Mouse (Mus musculus) spleen, postnatal 10 days (tissue): ENCODE data around the gene Aff2.

ENCODE experiments used
- DNase-seq, 2 experiments: peaks; one replicate each; pipeline ENCODE4 v3.0.0; 2021 to 2022; ENCODE audit warnings: low spot score in 2 of 2

Gene Aff2

DNA sequence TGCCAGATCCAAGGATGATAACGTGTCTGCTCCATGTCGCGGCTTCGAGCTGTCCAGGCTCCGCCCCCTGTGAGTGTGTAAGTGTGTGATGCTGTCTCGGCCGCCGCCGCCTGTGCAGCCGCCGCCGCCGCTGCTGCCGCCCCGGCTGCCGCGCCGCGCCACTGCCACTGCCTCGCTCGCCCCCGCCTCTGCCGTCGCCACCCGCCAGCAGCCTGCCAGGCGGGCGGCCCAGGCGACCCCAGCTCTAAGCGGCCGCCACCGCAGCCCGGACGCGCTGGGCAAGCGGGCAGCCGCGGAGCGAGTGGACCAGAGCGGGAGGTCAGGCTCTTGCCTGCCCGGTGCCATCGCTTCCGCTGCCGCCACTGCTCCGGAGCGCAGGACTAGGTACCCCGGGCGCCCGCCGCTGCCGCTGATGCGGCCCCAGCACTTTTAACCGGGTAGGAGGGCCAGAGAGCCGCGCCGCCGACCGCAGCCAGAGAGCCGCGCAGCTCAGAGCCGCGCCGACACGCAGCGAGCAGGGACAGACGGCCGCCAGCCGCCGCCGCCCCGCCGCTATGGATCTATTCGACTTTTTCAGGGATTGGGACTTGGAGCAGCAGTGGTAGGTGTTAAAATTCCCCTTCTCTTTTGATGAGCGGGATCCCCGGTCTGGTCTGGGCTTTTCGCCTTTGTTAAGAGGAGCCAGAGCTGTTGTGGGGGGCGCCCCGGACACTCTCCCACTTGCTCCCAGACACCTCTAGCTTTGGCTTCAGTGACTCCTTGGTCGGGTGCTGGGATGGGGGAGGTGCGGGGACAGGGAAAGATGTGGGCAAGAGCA is at the start of gene Aff2:
Gene Aff2 (plus strand): TSS at position 57 of the 817 bp plus-strand sequence.
- no peak for DNase-seq

- DNase-seq: no peak
Observed at GRCm38 (mm10) chrX:69337296-69337695, 22.8 kb upstream of the Aff2 start.

DNA sequence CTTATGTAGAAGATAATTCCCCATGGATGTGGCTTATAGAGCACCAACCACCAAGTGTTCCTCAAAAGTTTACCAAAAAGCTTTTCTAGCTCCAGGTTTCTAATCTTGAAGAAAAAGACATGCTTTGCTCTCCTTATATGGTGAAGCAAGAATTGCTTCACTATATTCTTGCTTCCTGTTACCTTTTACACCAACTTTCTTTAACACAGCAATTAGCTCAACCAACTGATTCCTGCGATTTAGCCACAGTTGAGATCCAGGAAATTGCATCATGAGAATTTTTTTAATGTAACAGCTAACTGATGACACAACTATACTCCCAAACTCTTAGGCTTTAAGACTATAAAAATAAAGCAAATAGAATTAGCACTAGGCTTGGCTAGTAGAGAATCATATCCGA is 4.5 kb upstream of the Aff2 start:
- DNase-seq: no peak

- no peak for DNase-seq
Observed at GRCm38 (mm10) chrX:69359360-69359759, 734 bp upstream of the Aff2 start.

- DNase-seq: no peak
Observed at GRCm38 (mm10) chrX:69359885-69360237, 233 bp upstream of the Aff2 start.

DNA sequence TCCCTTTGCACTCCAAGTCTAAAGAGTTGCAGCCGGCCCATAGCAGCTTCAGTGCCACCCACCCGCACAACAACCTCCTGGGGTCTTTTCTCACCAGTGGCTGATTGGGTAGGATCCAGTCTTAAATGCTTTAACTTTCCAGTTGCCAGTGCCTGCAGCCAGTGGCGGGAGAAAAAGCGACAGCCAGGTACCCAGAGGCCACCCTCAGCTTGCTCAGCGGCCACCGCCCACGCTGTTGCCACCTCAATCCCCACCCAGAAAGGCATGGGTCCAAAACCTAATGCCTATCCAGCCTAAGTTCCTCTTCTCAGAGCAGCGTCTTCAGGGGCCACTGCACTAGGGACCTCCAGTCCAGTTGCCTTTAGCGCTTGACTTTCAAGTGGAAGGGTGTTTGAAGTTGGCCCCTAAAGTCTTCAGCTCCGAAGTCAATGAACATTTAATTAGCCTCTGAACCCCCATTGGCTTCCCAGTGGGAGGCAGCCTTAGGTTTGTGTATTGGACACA is 1.0 kb downstream of the Aff2 start:
- DNase-seq: no peak

DNA sequence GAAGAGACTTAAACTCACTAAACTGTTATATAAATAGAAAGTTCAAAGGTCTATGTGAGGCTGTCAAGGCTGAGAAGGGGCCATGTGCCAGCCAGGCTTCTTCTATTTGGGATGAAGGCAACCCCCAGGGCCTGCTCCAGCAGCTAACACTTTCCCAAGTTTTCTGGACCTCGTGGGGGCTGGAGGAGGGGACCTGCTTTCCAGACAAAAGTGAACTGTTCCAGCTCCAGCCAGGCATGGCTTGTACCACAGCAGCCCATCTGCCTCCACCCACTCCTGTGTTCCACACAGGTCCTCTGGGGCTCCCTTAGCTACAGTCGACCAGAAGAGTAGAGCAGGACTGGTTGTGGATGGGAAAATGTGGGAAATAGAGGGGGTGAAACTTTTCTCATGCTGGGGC is 4.1 kb downstream of the Aff2 start:
- no peak for DNase-seq

DNA sequence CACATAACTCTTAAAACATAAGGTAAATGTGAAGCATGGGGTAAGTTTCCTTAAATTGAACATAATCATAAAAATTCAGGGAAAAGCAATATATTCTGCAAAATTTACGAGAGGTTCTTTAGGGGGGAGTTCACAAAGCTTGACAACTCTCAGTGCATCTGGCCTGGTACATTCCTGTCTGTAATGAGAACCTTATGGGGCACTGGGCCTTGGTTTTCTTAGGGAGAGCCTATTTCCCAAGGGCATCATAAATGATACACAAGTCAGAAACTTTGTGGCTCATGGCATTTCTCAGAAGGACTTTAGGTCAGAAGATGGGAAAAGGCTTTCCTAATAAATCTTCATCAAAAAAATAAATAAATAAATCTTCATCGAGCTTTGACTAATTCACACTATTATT is 13.2 kb downstream of the Aff2 start:
- no peak for DNase-seq

DNA sequence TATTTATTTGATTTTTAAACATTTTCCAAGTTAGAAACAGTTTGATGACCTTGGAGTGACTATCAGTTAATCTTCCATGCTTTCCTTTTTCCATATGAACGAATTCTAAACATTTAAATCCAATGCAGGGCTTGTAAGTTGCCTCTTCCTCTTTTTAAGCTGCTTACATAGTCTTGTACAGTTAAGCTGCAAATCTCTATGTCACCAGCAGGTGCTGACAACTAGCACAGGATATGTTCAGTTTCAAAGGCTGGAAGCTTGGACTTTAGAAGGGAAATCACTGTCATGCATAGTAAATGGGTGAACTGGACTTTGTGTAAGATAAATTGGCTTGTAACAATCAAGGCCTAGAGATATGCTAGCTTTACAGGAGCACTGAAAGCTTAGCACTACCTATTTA is 29.6 kb downstream of the Aff2 start:
- no peak for DNase-seq

DNA sequence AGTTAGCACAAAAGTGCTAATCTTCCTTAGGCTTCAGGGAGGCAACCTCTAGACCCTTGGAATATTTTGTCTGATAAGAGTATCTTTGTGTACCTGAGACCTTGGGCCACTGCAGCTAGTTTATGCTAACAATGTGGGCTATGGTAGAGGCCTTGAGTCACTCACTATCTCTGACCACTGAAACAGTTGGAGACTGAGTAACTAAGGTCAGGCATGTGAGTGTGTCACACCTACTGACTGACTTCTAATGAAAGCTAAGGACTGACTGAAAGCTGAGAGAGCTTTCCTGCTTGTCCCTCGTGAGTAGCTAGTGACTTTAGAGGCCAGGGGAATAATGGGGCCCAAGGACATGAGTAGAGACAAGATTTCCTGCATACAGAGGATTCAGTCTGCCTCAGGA is 54.9 kb downstream of the Aff2 start:
- DNase-seq: no peak

GRCm38 (mm10) chrX:69438422-69438821 is 78.3 kb downstream of the Aff2 start:
- no peak for DNase-seq

- no peak for DNase-seq
Observed at GRCm38 (mm10) chrX:69441937-69442336, 81.8 kb downstream of the Aff2 start.

DNA sequence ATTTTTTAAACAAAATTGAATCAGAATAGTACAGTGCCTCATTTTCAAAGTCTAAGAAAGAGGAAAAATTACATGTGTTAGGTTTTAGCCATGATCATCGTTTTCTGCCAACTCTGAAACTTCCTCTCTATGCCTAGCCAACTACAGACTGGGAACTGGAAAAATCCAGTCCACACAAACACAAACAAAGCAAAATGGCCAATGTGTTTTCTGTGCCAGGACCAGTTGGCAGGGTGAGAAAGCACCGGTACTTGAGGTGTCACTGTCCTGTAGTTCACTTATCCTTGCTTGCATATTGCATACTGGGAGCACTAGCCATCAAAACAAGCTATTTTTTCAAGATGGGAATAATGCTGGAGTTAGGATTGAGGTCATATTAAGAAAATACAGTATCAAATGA is 100.8 kb downstream of the Aff2 start:
- DNase-seq: no peak

DNA sequence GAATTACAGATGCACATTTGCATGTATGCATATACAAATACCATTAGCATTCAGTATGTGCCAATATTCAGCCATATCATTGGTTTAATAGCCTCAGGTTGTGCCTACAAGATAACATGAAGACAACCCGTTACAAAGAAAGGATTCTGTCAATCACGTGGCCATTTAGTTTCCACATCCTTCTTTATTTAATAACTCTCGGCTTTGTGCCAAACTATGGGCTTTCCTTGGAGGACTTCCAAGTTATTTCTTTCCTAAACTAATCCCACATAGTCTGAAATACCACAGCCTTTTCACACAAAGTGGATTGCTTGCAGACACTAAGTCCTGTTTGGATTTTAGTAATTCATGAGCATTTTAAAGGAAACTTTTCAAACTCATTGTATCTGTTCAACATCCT is 142.0 kb downstream of the Aff2 start:
- no peak for DNase-seq

- no peak for DNase-seq
Observed at GRCm38 (mm10) chrX:69518040-69518575, 158.0 kb downstream of the Aff2 start.

- DNase-seq: no peak
Observed at GRCm38 (mm10) chrX:69540811-69541210, 180.7 kb downstream of the Aff2 start.

- DNase-seq: no peak
Observed at GRCm38 (mm10) chrX:69579903-69580459, 219.9 kb downstream of the Aff2 start.

DNA sequence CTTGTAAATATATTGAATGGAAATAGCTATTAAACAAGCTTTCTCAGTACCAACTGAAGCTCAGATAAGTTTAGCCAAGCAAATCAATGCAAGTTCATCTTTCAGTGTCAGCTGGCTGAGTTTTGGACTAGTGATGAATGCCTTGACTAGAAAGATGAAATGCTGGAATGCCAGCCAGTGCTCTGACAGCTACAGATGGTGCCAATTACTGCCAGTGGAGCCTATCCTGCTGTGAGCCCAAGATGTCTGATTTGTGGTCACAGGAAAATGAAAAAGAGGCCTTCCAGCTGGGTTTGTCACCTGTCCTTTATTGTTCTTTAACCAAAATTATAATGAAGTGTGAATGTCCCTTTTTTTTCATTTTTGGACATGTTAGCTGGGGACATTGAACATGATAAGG is 248.7 kb downstream of the Aff2 start:
- DNase-seq: no peak

GRCm38 (mm10) chrX:69663038-69663437 is 302.9 kb downstream of the Aff2 start:
- no peak for DNase-seq

GRCm38 (mm10) chrX:69666145-69666677 is 306.1 kb downstream of the Aff2 start:
- no peak for DNase-seq

- no peak for DNase-seq
Observed at GRCm38 (mm10) chrX:69675691-69676090, 315.6 kb downstream of the Aff2 start.

DNA sequence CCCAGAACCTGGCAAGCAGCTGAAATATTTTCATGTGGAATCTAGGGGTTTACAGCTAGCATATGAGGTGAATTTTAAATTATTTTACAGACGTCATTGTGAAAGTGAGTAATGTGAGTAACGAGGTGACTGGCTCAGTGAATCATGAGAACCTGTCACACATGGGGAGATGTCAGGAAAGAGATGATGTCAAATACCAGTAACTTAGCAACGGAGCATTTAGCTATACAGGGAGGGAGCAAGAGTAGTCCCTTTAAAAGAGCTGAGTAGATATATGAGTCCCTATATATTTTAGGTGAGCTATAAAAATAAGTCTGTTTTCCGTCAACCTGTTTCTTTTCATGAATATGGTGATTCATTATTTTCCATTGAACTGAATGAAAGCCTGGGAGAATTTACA is 338.7 kb downstream of the Aff2 start:
- DNase-seq: no peak

GRCm38 (mm10) chrX:69738972-69739371 is 378.9 kb downstream of the Aff2 start:
- DNase-seq: no peak
